Mouse (Mus musculus) ZHBTc4 (cell line): Measurements from ENCODE around the gene Ak1.

Experiments used
- DNase-seq: peaks from one replicate; pipeline ENCODE4 v3.0.0-alpha.2; 2011; ENCODE audit warnings: low read depth, low spot score

Gene Ak1

DNA sequence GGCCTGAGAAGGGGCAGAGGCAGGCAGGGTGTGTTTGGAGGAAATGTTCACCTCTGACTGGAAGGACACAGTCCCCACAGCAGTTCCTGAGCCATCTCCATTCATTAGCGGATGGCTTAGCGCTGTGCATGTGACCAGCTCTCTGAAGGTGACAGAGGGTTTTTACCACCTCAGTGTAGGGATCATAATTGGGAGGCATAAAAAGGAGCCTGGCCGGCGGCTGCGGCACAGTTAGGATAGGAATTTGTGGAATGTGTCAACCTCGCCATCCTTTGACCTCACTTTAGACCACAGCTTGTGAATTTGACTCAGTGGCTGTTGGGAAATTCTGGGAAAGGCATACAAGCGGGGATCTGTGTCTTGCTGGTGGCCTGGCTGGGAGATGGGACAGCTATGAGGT lies 32.2 kb downstream of the Ak1 start:
- DNase-seq, result peak; percentile 83

DNA sequence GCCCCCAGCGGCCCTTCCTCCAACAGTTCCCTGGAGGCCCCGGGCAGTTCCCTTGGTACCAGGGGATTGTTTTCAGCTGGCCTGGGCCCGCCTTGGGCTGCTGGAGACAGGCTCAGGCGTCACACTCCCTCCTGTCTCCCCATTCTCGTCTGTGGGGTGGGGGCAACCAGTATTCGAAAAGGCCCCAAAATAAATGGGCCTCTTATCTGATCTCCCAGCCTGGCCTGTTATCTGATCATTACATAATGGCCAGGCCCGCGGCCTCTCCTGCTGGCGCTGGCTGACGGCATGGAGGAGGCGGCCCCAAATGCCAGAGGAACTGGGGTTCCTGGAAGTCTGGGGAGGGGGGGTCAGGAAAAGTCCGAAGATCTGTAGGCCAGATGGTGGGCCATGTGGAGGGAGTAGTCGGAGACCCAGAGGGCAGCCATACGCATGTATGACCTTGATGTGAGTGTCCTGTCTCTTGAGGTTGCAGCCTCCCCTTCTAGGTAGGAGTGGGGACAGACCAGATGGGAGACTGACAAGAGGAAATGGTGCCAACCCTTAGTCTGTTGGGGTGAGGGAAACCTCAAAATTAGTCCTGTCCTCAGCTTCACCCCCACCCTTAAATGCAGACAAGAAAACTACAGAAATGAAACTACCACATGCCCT lies 33.3 kb downstream of the Ak1 start:
- DNase-seq, result no peak

DNA sequence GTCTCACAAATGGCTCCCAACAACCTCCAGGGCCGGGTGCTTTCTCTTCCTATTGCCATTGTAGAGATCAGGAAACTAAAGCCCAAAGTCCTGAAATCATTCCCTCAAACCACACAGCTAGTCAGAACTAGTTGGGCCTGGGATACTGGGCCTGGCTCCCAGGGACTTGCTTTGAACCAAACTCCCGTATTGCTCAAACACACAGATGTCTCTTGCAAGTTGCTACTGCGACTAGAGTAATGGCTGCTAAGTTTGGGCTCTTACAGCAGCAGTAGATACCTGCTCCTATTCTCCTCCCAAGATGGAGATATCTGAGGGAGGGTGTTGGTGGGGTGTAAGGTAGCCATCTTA lies 33.8 kb downstream of the Ak1 start:
- peak; percentile 40 for DNase-seq

- peak; percentile 68 for DNase-seq
These were observed 34.3 kb downstream of the Ak1 start for GRCm38 (mm10) chr2:32655826-32656225.

- DNase-seq, result no peak
These were observed 37.3 kb downstream of the Ak1 start for GRCm38 (mm10) chr2:32658873-32659272.

- peak; percentile 37 for DNase-seq
These were observed 40.0 kb downstream of the Ak1 start for GRCm38 (mm10) chr2:32661509-32662107.

DNA sequence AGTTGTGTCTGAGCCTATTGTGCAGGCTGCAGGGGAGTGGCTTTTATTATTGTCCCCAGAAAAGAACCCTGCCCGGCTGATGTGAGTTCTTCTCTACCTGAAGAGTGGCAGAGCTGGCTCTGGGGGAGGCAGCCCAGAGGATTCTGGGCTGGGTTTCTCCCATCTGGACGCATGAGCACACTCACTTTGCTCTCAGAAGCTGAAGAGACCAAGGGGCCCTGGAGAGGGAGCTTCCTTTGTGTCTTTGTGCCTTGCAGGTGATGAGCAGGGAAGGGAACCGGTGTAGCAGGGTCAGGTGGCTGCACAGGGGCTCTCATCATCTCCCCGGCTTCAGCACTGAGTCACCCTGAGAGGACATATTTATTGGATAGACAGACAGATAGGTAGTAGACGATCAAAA lies 40.7 kb downstream of the Ak1 start:
- no peak for DNase-seq

- no peak for DNase-seq
These were observed 43.8 kb downstream of the Ak1 start for GRCm38 (mm10) chr2:32665345-32665744.

DNA sequence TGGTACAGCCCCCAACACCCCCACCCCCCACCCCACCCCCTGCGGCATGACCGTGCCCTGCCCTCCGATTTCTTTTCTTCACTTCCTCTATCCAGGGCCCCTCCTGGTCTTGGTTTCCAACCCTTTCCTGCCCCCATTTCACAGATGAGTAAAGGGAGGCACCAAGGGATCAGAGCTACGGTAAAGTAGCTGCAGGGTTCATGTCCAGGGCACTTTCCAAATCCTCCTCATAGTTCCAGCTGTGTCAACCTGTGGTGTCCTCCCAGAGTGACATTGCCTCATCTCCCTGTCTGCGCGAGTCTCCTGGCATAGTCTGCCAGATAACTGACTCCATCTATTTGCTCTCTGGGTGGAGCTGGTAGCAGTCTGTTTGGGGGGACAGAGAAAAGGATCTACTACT lies 44.3 kb downstream of the Ak1 start:
- no peak for DNase-seq

GRCm38 (mm10) chr2:32667775-32668174 lies 46.2 kb downstream of the Ak1 start:
- peak; percentile 49 for DNase-seq

- no peak for DNase-seq
These were observed 46.6 kb downstream of the Ak1 start for GRCm38 (mm10) chr2:32668176-32668575.

DNA sequence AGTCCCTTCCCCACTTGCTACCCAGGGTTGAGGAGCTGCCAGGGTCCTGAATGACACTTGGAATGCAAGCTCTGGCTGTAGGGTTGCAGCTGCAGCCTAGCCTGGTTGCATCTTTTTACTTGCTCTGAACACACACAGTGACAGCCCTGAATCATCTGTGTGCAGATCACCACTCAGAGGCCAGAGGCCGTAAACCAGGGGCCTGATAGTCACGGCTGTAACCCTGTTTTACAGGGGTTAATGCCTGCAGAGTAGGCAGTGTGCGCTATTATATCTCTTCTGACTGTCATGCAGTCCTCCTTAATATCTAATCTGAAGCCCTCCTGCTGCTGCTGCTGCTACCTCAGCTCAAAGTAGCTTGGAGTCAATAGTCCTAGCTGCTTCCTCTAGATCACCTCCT lies 48.3 kb downstream of the Ak1 start:
- DNase-seq, result no peak

GRCm38 (mm10) chr2:32671147-32671546 lies 49.6 kb downstream of the Ak1 start:
- no peak for DNase-seq

DNA sequence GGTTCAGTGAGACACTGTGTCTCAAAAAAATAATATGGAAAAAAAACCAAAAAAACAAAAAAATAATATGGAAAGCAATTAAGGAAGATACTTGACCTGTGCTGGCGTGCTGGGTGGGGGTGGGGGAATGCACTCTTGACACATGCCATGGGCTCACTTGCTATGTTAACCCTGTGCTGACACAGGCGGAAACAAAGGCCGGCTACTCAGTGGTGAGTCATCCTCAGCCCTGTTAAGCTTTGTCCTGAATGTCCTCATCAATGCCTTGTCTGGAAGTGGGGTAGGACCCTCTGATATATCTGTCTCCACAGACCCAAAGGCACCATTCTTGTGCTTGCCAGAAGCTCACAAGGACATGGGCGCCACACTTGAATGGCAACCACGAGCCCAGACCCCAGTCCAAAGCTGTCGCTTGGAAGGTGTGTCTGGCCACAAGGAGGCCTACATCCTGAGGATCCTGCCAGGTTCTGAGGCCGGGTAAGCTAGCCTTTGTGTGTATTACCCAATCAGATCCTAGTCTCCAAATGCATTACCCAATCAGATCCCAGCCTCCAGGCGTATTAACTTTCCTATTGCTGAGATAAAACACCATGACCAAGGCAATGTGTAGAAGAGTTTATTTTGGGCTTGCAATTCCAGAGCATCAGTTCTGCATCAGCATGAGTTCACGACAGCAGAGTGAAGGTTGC lies 50.5 kb downstream of the Ak1 start:
- DNase-seq, result peak; percentile 43

- DNase-seq, result peak; percentile 45
These were observed 51.8 kb downstream of the Ak1 start for GRCm38 (mm10) chr2:32673176-32673917.

DNA sequence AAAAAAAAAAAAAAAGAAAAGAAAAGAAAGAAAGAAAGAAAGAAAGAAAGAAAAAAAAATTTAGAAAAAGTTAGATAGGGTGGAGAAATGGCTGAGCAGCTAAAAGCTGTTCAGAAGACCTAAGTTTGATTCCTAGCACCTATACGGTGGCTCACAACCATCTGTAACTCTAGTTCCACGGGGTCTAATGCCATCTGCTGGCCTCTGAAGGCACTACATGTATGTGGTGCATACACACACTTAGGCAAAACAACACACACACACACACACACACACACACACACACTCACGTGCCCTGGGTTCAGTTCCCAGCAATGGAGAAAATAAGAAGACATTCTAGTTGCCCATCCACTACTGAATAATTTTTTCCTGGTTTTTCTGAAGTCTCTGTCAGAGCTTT lies 55.3 kb downstream of the Ak1 start:
- peak; percentile 57 for DNase-seq

- DNase-seq, result no peak
These were observed 56.1 kb downstream of the Ak1 start for GRCm38 (mm10) chr2:32677683-32678082.

GRCm38 (mm10) chr2:32680051-32680451 lies 58.5 kb downstream of the Ak1 start:
- no peak for DNase-seq

DNA sequence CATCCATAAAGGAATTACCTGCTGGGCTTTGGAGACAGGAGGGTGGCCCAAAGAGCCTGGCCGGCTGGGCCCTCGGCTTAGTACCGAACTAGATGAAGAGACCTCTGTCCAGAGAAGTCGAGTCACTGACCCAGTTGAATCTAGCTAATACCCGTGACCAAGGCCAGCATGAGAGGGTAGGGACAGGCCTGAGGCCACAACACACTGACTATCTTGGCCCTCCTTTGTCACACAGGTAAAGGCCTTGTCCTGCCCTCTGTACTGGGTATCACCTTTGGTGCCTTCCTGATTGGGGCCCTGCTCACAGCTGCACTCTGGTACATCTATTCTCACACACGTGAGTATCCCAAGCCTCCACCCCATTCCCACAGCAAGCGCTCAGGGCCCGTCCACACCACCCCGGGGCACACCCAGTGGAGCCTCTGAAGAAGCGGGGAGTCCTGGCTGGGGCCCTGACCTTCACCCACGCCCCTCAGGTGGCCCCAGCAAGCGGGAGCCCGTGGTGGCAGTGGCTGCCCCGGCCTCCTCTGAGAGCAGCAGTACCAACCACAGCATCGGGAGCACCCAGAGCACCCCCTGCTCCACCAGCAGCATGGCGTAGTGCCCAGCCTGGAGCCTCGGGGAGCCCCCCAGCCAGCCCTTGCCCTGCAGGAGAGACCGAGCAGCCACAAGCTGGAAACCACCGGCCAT lies 59.5 kb downstream of the Ak1 start:
- DNase-seq, result no peak

GRCm38 (mm10) chr2:32681754-32682153 lies 60.2 kb downstream of the Ak1 start:
- peak; percentile 57 for DNase-seq

GRCm38 (mm10) chr2:32682721-32683417 lies 61.3 kb downstream of the Ak1 start:
- no peak for DNase-seq
